Mouse (Mus musculus) limb, embryonic 13.5 days (tissue): ENCODE measurements around the gene Tmbim1. TPM values are rescaled to one million over a fixed set of nuclear protein-coding genes. Genes with fewer than 3 reads are reported as not detected.
A peak's percentile ranks its signal among the peaks of the same experiment; 100 is the strongest.

Experiments used
- ATAC-seq: fragments of 200-750 bp; cut with Nextera tagmentation; 2 replicates; pipeline ENCODE4 v1.8.0; 2017; ENCODE audit warnings: low read depth, moderate number of reproducible peaks, moderate TSS enrichment; ENCODE audit not compliant: low FRiP score
- H3K27ac ChIP-seq: fragments of 300-500 bp; sonication (generic); 2 replicates; pipeline ENCODE4 v1.5.1; 2015; ENCODE audit warnings: inconsistent platforms, mild to moderate bottlenecking, moderate library complexity
- H3K27me3 ChIP-seq: fragments of 300-500 bp; sonication (generic); 2 replicates; pipeline ENCODE4 v1.6.1; 2015; ENCODE audit warnings: mild to moderate bottlenecking, inconsistent platforms
- H3K36me3 ChIP-seq: fragments of 300-500 bp; sonication (generic); 2 replicates; pipeline ENCODE4 v1.6.1; 2015; ENCODE audit warnings: inconsistent platforms, mild to moderate bottlenecking, moderate library complexity
- H3K4me1 ChIP-seq: fragments of 300-500 bp; sonication (generic); 2 replicates; pipeline ENCODE4 v1.6.1; 2015; ENCODE audit warnings: inconsistent platforms
- H3K4me2 ChIP-seq: fragments of 300-500 bp; sonication (generic); replicated peaks from 2 replicates; pipeline ENCODE4 v1.6.1; 2015; ENCODE audit warnings: inconsistent platforms, mild to moderate bottlenecking, moderate library complexity
- H3K4me3 ChIP-seq: fragments of 300-500 bp; sonication (generic); 2 replicates; pipeline ENCODE4 v1.5.1; 2015; ENCODE audit warnings: moderate library complexity, mild to moderate bottlenecking, inconsistent platforms
- H3K9ac ChIP-seq: fragments of 300-500 bp; sonication (generic); 2 replicates; pipeline ENCODE4 v1.6.1; 2015; ENCODE audit warnings: mild to moderate bottlenecking, inconsistent platforms
- H3K9me3 ChIP-seq: fragments of 300-500 bp; sonication (generic); 2 replicates; pipeline ENCODE4 v1.6.1; 2016; ENCODE audit warnings: inconsistent platforms
- WGBS: fragments of 180-500 bp; shearing (Covaris S2); methylation state at CpG from one replicate; pipeline ENCODE4 v1.1.7; 2015; 5-methylcytosine and 5-hydroxymethylcytosine counted together
- polyA plus RNA-seq: library from polyadenylated mRNA; unstranded; fragments of >200 nt; fragmentation: Nextera tagmentation; extraction: Ambion mirVana; gene quantifications from 2 replicates; pipeline ENCODE4 v1.2.1, GENCODE M21; 2015

Gene Tmbim1
- polyA plus RNA-seq, 1 experiment from 2014 or later = 31.7 TPM

GRCm38 (mm10) chr1:74255704-74256345, 49.6 kb downstream of the Tmbim1 start:
- no peaks in the 10 kb centered on the region for H3K9me3 ChIP-seq
- WGBS = 97% methylated on average over 8 of the region's 8 CpGs
- H3K27me3 ChIP-seq = no peaks in the 10 kb centered on the region
- H3K36me3 ChIP-seq = peaks cover 88% of the 10 kb centered on the region
- H3K27ac ChIP-seq = no peak overlapping the region
- no peak overlapping the region for H3K4me3 ChIP-seq
- ATAC-seq = no peak
- H3K4me1 ChIP-seq = no peaks in the 10 kb centered on the region
- no peak overlapping the region for H3K4me2 ChIP-seq
- H3K9ac ChIP-seq = no peak overlapping the region

GRCm38 (mm10) chr1:74250096-74250495, 55.3 kb downstream of the Tmbim1 start:
- Histone ChIP-seq H3K4me1 (no peaks in the 10 kb centered on the region), H3K36me3 (peaks cover 76% of the 10 kb centered on the region), H3K4me2 (no peak overlapping the region), H3K27me3 (no peaks in the 10 kb centered on the region), H3K9me3 (no peaks in the 10 kb centered on the region), H3K4me3 (no peak overlapping the region), H3K9ac (no peak overlapping the region), H3K27ac (no peak overlapping the region)
- no peak for ATAC-seq
- 80% methylated on average over 4 of the region's 4 CpGs for WGBS

GRCm38 (mm10) chr1:74249331-74249980, 56.0 kb downstream of the Tmbim1 start:
- Histone ChIP-seq H3K9ac (no peak overlapping the region), H3K36me3 (peaks cover 70% of the 10 kb centered on the region), H3K9me3 (no peaks in the 10 kb centered on the region), H3K4me2 (no peak overlapping the region), H3K27ac (peak overlapping the region; percentile 28; the same call in 1 of the 2 replicates), H3K27me3 (no peaks in the 10 kb centered on the region), H3K4me3 (no peak overlapping the region), H3K4me1 (no peaks in the 10 kb centered on the region)
- WGBS = 51% methylated on average over 5 of the region's 5 CpGs
- ATAC-seq = no peak; the same call in 1 of the 2 replicates

GRCm38 (mm10) chr1:74248799-74249198, 56.6 kb downstream of the Tmbim1 start:
- WGBS = 49% methylated on average over 1 of the region's 1 CpGs
- peak overlapping the region; percentile 28; the same call in 1 of the 2 replicates for H3K27ac ChIP-seq
- H3K27me3 ChIP-seq = no peaks in the 10 kb centered on the region
- H3K9ac ChIP-seq = no peak overlapping the region
- no peak overlapping the region for H3K4me3 ChIP-seq
- no peak for ATAC-seq
- H3K4me1 ChIP-seq = no peaks in the 10 kb centered on the region
- H3K36me3 ChIP-seq = peaks cover 63% of the 10 kb centered on the region
- H3K4me2 ChIP-seq = no peak overlapping the region
- H3K9me3 ChIP-seq = no peaks in the 10 kb centered on the region

- Histone ChIP-seq H3K9me3 (no peaks in the 10 kb centered on the region), H3K27me3 (no peaks in the 10 kb centered on the region), H3K4me2 (no peak overlapping the region), H3K36me3 (peaks cover 36% of the 10 kb centered on the region), H3K9ac (no peak overlapping the region), H3K4me1 (peaks cover under 1% of the 10 kb centered on the region; the same call in 1 of the 2 replicates), H3K27ac (no peak overlapping the region), H3K4me3 (no peak overlapping the region)
- no peak for ATAC-seq
- WGBS = 81% methylated on average over 2 of the region's 2 CpGs
These were observed 59.9 kb downstream of the Tmbim1 start for GRCm38 (mm10) chr1:74245525-74245924.

- H3K36me3 ChIP-seq = 0 out of 2 replicates have a peak, but pooled peaks cover 3% of the 10 kb centered on the region
- H3K27me3 ChIP-seq = no peaks in the 10 kb centered on the region
- H3K9me3 ChIP-seq = no peaks in the 10 kb centered on the region
- whole genome bisulfite sequencing = 90% methylated on average over 4 of the region's 4 CpGs
- no peak overlapping the region for H3K4me2 ChIP-seq
- ATAC-seq = no peak
- no peak overlapping the region for H3K4me3 ChIP-seq
- H3K4me1 ChIP-seq = peaks cover 35% of the 10 kb centered on the region
- 0 out of 2 replicates have a peak overlapping the region, but pooled peaks have one; percentile 43 for H3K9ac ChIP-seq
- no peak overlapping the region for H3K27ac ChIP-seq
These were observed 64.6 kb downstream of the Tmbim1 start for GRCm38 (mm10) chr1:74240832-74241231.

GRCm38 (mm10) chr1:74240311-74240710, 65.1 kb downstream of the Tmbim1 start:
- H3K4me1 ChIP-seq = peaks cover 35% of the 10 kb centered on the region
- H3K4me2 ChIP-seq = no peak overlapping the region; the same call in 1 of the 2 replicates
- H3K27me3 ChIP-seq = no peaks in the 10 kb centered on the region
- H3K27ac ChIP-seq = no peak overlapping the region
- 0 out of 2 replicates have a peak, but pooled peaks cover 2% of the 10 kb centered on the region for H3K36me3 ChIP-seq
- WGBS = 58% methylated on average over 6 of the region's 6 CpGs
- H3K9ac ChIP-seq = peak overlapping the region; percentile 43; the same call in 1 of the 2 replicates
- ATAC-seq = no peak
- H3K4me3 ChIP-seq = no peak overlapping the region
- no peaks in the 10 kb centered on the region for H3K9me3 ChIP-seq

GRCm38 (mm10) chr1:74239618-74240017, 65.8 kb downstream of the Tmbim1 start:
- ATAC-seq = no peak
- WGBS = 54% methylated on average over 11 of the region's 11 CpGs
- Histone ChIP-seq H3K4me3 (0 out of 2 replicates have a peak overlapping the region, but pooled peaks have one; percentile 2), H3K27ac (no peak overlapping the region), H3K9me3 (no peaks in the 10 kb centered on the region), H3K9ac (peak overlapping the region; percentile 39; the same call in 1 of the 2 replicates), H3K36me3 (0 out of 2 replicates have a peak, but pooled peaks cover 2% of the 10 kb centered on the region), H3K4me1 (peaks cover 35% of the 10 kb centered on the region), H3K4me2 (peak overlapping the region; percentile 89), H3K27me3 (no peaks in the 10 kb centered on the region)

GRCm38 (mm10) chr1:74239162-74239561, 66.3 kb downstream of the Tmbim1 start:
- no peak overlapping the region for H3K27ac ChIP-seq
- H3K4me1 ChIP-seq = peaks cover 35% of the 10 kb centered on the region

More at GRCm38 (mm10) chr1:74239162-74239561, 66.3 kb downstream of the Tmbim1 start:
- 63% methylated on average over 7 of the region's 7 CpGs for WGBS
- Histone ChIP-seq H3K36me3 (0 out of 2 replicates have a peak, but pooled peaks cover 2% of the 10 kb centered on the region), H3K9me3 (no peaks in the 10 kb centered on the region), H3K27me3 (no peaks in the 10 kb centered on the region), H3K4me3 (no peak overlapping the region), H3K9ac (peak overlapping the region; percentile 39; the same call in 1 of the 2 replicates), H3K4me2 (peak overlapping the region; percentile 89)
- ATAC-seq = no peak

Other genes starting within 250 kb of the Tmbim1 start
- 44.4 and 45.1 TPM in 2 replicates for gene Tns1, start 181.2 kb downstream of the Tmbim1 start, polyA plus RNA-seq
- gene Rufy4, start 180.1 kb downstream of the Tmbim1 start, polyA plus RNA-seq = 0.15 and 0.33 TPM in 2 replicates
- gene Cxcr2, start 151.6 kb downstream of the Tmbim1 start, polyA plus RNA-seq = 0.10 and 0.13 TPM in 2 replicates
- gene Cxcr1, start 111.0 kb downstream of the Tmbim1 start, polyA plus RNA-seq = not detected in 2 replicates
- 384 and 389 TPM in 2 replicates for gene Arpc2, start 69.5 kb downstream of the Tmbim1 start, polyA plus RNA-seq
- gene Gpbar1, start 27.1 kb downstream of the Tmbim1 start, polyA plus RNA-seq = 0.18 and 0.31 TPM in 2 replicates
- gene Aamp, start 20.9 kb downstream of the Tmbim1 start, polyA plus RNA-seq = 220 and 232 TPM in 2 replicates
- gene Pnkd, start 20.7 kb downstream of the Tmbim1 start, polyA plus RNA-seq = 108 and 112 TPM in 2 replicates
- gene Catip, start 56.5 kb upstream of the Tmbim1 start, polyA plus RNA-seq = 1.2 and 1.5 TPM in 2 replicates
- 2.4 and 2.9 TPM in 2 replicates for gene Slc11a1, start 69.6 kb upstream of the Tmbim1 start, polyA plus RNA-seq
- 87.5 and 90.9 TPM in 2 replicates for gene Ctdsp1, start 85.9 kb upstream of the Tmbim1 start, polyA plus RNA-seq
- 0.17 and 0.20 TPM in 2 replicates for gene Vil1, start 103.8 kb upstream of the Tmbim1 start, polyA plus RNA-seq
- 69.4 and 70.5 TPM in 2 replicates for gene Cnot9, start 200.4 kb upstream of the Tmbim1 start, polyA plus RNA-seq
- 0.79 and 1.5 TPM in 2 replicates for gene Plcd4, start 237.3 kb upstream of the Tmbim1 start, polyA plus RNA-seq
- 37.2 and 40.3 TPM in 2 replicates for gene Usp37, start 238.7 kb upstream of the Tmbim1 start, polyA plus RNA-seq